Mouse (Mus musculus): ENCODE data around the gene Xpnpep2. TPM values are rescaled to one million over a fixed set of nuclear protein-coding genes. Genes with fewer than 3 reads are reported as not detected.

Gene Xpnpep2
- total and polyA plus RNA-seq, 2 experiments = not detected

GRCm38 (mm10) chrX:48139368-48140285, 31.1 kb downstream of the Xpnpep2 start:
- Histone ChIP-seq H3K4me1 (ENCODE audit: control insufficient read depth, insufficient read depth, low read length) (no peaks in the 10 kb centered on the region), H3K36me3 (ENCODE audit: control insufficient read depth, insufficient read depth, low read length) (no peaks in the 10 kb centered on the region), H3K79me2 (ENCODE audit: control insufficient read depth, insufficient read depth, low read length) (no peaks in the 10 kb centered on the region), H3K27ac (replicated peaks; ENCODE audit: insufficient read depth, low read depth, low read length) (no peak overlapping the region), H3K9ac (ENCODE audit: low read depth, low read length) (no peak overlapping the region), H3K4me3 (ENCODE audit: insufficient read depth, low read depth, low read length) (no peak overlapping the region), H3K27me3 (ENCODE audit: control insufficient read depth, insufficient read depth, low read length) (no peaks in the 10 kb centered on the region)
- no peak for DNase-seq (ENCODE audit: extremely low read depth, low read depth, low spot score)
- TF ChIP-seq CTCF (IDR thresholded peaks at IDR 0.05; ENCODE audit: low read depth, low read length) (no peak), POLR2A (IDR thresholded peaks at IDR 0.05; ENCODE audit: extremely low read depth, insufficient read depth, low read length) (no peak)
- 77% methylated on average over 12 of the region's 14 CpGs for WGBS

GRCm38 (mm10) chrX:48140286-48140877, 31.9 kb downstream of the Xpnpep2 start:
- Histone ChIP-seq H3K4me3 (ENCODE audit: insufficient read depth, low read depth, low read length) (no peak overlapping the region), H3K9ac (ENCODE audit: low read depth, low read length) (no peak overlapping the region), H3K4me1 (ENCODE audit: control insufficient read depth, insufficient read depth, low read length) (no peaks in the 10 kb centered on the region), H3K79me2 (ENCODE audit: control insufficient read depth, insufficient read depth, low read length) (no peaks in the 10 kb centered on the region), H3K36me3 (ENCODE audit: control insufficient read depth, insufficient read depth, low read length) (no peaks in the 10 kb centered on the region), H3K27me3 (ENCODE audit: control insufficient read depth, insufficient read depth, low read length) (no peaks in the 10 kb centered on the region), H3K27ac (replicated peaks; ENCODE audit: insufficient read depth, low read depth, low read length) (no peak overlapping the region)
- DNase-seq (ENCODE audit: extremely low read depth, low read depth, low spot score) = no peak
- no peak for TF ChIP-seq POLR2A (IDR thresholded peaks at IDR 0.05; ENCODE audit: extremely low read depth, insufficient read depth, low read length)
- TF ChIP-seq CTCF (IDR thresholded peaks at IDR 0.05; ENCODE audit: low read depth, low read length) = no peak
- 55% methylated on average over 3 of the region's 3 CpGs for WGBS

- Histone ChIP-seq H3K4me3 (ENCODE audit: insufficient read depth, low read depth, low read length) (no peak overlapping the region), H3K79me2 (ENCODE audit: control insufficient read depth, insufficient read depth, low read length) (no peaks in the 10 kb centered on the region), H3K9ac (ENCODE audit: low read depth, low read length) (no peak overlapping the region), H3K27ac (replicated peaks; ENCODE audit: insufficient read depth, low read depth, low read length) (no peak overlapping the region), H3K4me1 (ENCODE audit: control insufficient read depth, insufficient read depth, low read length) (no peaks in the 10 kb centered on the region), H3K36me3 (ENCODE audit: control insufficient read depth, insufficient read depth, low read length) (no peaks in the 10 kb centered on the region), H3K27me3 (ENCODE audit: control insufficient read depth, insufficient read depth, low read length) (no peaks in the 10 kb centered on the region)
- no peak for DNase-seq (ENCODE audit: extremely low read depth, low read depth, low spot score)
- TF ChIP-seq POLR2A (IDR thresholded peaks at IDR 0.05; ENCODE audit: extremely low read depth, insufficient read depth, low read length) (no peak), CTCF (IDR thresholded peaks at IDR 0.05; ENCODE audit: low read depth, low read length) (no peak)
- 86% methylated on average over 6 of the region's 6 CpGs for WGBS
These were observed 33.0 kb downstream of the Xpnpep2 start for GRCm38 (mm10) chrX:48141481-48141880.

- no peaks in the 10 kb centered on the region for H3K4me1 ChIP-seq (ENCODE audit: control insufficient read depth, insufficient read depth, low read length)
- WGBS = 33% methylated on average over 25 of the region's 26 CpGs
- H3K4me3 ChIP-seq (ENCODE audit: insufficient read depth, low read depth, low read length) = peak overlapping the region; percentile 30; the same call in 1 of the 2 replicates
- no peak for TF ChIP-seq POLR2A (IDR thresholded peaks at IDR 0.05; ENCODE audit: extremely low read depth, insufficient read depth, low read length)
- no peak for TF ChIP-seq CTCF (IDR thresholded peaks at IDR 0.05; ENCODE audit: low read depth, low read length)
- peak; percentile 17 for DNase-seq (ENCODE audit: extremely low read depth, low read depth, low spot score)
- H3K9ac ChIP-seq (ENCODE audit: low read depth, low read length) = no peak overlapping the region
- H3K36me3 ChIP-seq (ENCODE audit: control insufficient read depth, insufficient read depth, low read length) = no peaks in the 10 kb centered on the region
- H3K27me3 ChIP-seq (ENCODE audit: control insufficient read depth, insufficient read depth, low read length) = no peaks in the 10 kb centered on the region
- H3K27ac ChIP-seq (replicated peaks; ENCODE audit: insufficient read depth, low read depth, low read length) = peak overlapping the region; percentile 44
- H3K79me2 ChIP-seq (ENCODE audit: control insufficient read depth, insufficient read depth, low read length) = no peaks in the 10 kb centered on the region
These were observed 35.1 kb downstream of the Xpnpep2 start for GRCm38 (mm10) chrX:48143415-48144335.

DNA sequence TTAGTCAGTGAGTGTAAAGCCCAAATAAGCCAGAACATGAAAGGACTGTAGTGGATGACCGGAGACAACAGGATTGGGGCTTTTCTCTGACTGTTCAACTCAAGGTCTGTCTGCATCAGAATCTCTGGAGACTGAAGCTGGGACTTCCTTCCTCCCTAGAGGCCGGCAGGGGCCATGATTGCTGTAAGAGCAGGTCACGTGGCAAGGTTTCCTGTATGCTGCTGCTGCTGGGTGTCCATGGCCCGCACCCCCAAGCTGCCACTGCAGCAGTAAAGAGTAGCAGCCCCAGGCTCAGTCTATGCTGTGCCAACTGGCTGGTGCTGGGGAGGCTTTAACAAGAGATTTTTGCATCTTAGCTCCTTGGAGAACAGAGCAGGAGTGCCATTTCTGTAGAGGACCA, 37.7 kb downstream of the Xpnpep2 start, which contains the start of gene Sash3:
Sash3 (plus strand) TSS at position 175 of the 400 bp plus-strand sequence.
- WGBS = 87% methylated on average over 4 of the region's 4 CpGs
- Histone ChIP-seq H3K36me3 (ENCODE audit: control insufficient read depth, insufficient read depth, low read length) (no peaks in the 10 kb centered on the region), H3K4me3 (ENCODE audit: insufficient read depth, low read depth, low read length) (peak within 1 kb of the TSS; percentile 3; the same call in 1 of the 2 replicates), H3K27me3 (ENCODE audit: control insufficient read depth, insufficient read depth, low read length) (no peaks in the 10 kb centered on the region), H3K4me1 (ENCODE audit: control insufficient read depth, insufficient read depth, low read length) (no peaks in the 10 kb centered on the region), H3K79me2 (ENCODE audit: control insufficient read depth, insufficient read depth, low read length) (no peaks in the 10 kb centered on the region), H3K27ac (replicated peaks; ENCODE audit: insufficient read depth, low read depth, low read length) (no peak within 1 kb of the TSS), H3K9ac (ENCODE audit: low read depth, low read length) (no peak within 1 kb of the TSS)
- TF ChIP-seq POLR2A (IDR thresholded peaks at IDR 0.05; ENCODE audit: extremely low read depth, insufficient read depth, low read length) (no peak), CTCF (IDR thresholded peaks at IDR 0.05; ENCODE audit: low read depth, low read length) (no peak)
- no peak for DNase-seq (ENCODE audit: extremely low read depth, low read depth, low spot score)

All from liver, adult 2 months (tissue).